Mouse (Mus musculus) heart, embryonic 13.5 days (tissue): ENCODE data around the gene Lrrc59. TPM values are rescaled to one million over a fixed set of nuclear protein-coding genes. Genes with fewer than 3 reads are reported as not detected.

Experiments used
- ATAC-seq: fragments of 200-750 bp; cut with Nextera tagmentation; 2 replicates; pipeline ENCODE4 v1.8.0; 2017; ENCODE audit warnings: moderate TSS enrichment; ENCODE audit not compliant: insufficient number of reproducible peaks, low FRiP score, low TSS enrichment; ENCODE audit errors: extremely low read depth
- H3K27ac ChIP-seq: fragments of 300-500 bp; sonication (generic); replicated peaks from 2 replicates; pipeline ENCODE4 v1.5.1; 2015; ENCODE audit warnings: moderate library complexity, mild to moderate bottlenecking, inconsistent platforms
- H3K27me3 ChIP-seq: fragments of 300-500 bp; sonication (generic); replicated peaks from 2 replicates; pipeline ENCODE4 v1.6.1; 2015; ENCODE audit warnings: mild to moderate bottlenecking, inconsistent platforms
- H3K36me3 ChIP-seq: fragments of 300-500 bp; sonication (generic); 2 replicates; pipeline ENCODE4 v1.6.1; 2015; ENCODE audit warnings: mild to moderate bottlenecking, inconsistent platforms
- H3K4me1 ChIP-seq: fragments of 300-500 bp; sonication (generic); 2 replicates; pipeline ENCODE4 v1.6.1; 2015; ENCODE audit warnings: inconsistent platforms
- H3K4me2 ChIP-seq: fragments of 300-500 bp; sonication (generic); 2 replicates; pipeline ENCODE4 v1.6.1; 2015; ENCODE audit warnings: inconsistent platforms, mild to moderate bottlenecking, moderate library complexity
- H3K4me3 ChIP-seq: fragments of 300-500 bp; sonication (generic); 2 replicates; pipeline ENCODE4 v1.5.1; 2015; ENCODE audit warnings: moderate library complexity, mild to moderate bottlenecking, inconsistent platforms
- H3K9ac ChIP-seq: fragments of 300-500 bp; sonication (generic); 2 replicates; pipeline ENCODE4 v1.6.1; 2015; ENCODE audit warnings: inconsistent platforms, mild to moderate bottlenecking, moderate library complexity
- H3K9me3 ChIP-seq: fragments of 300-500 bp; sonication (generic); 2 replicates; pipeline ENCODE4 v1.6.1; 2016; ENCODE audit warnings: inconsistent platforms
- WGBS: fragments of 180-500 bp; shearing (Covaris S2); methylation state at CpG from one replicate; pipeline ENCODE4 v1.1.7; 2015; ENCODE audit warnings: mixed read lengths; 5-methylcytosine and 5-hydroxymethylcytosine counted together
- polyA plus RNA-seq: library from polyadenylated mRNA; unstranded; fragments of >200 nt; fragmentation: Nextera tagmentation; extraction: Ambion mirVana; gene quantifications from 2 replicates; pipeline ENCODE4 v1.2.1, GENCODE M21; 2015

Gene Lrrc59
- 143 and 147 TPM in 2 replicates for polyA plus RNA-seq

GRCm38 (mm10) chr11:94629199-94629883, at the start of gene Lrrc59:
TSS of gene Lrrc59 (plus strand) at chr11:94629767.
- Histone ChIP-seq H3K4me2 (peak within 1 kb of the TSS; percentile 91), H3K36me3 (peaks cover 27% of the 10 kb centered on the region), H3K4me1 (peaks cover 13% of the 10 kb centered on the region), H3K27ac (peak within 1 kb of the TSS; percentile 58), H3K4me3 (peak within 1 kb of the TSS; percentile 73), H3K9ac (peak within 1 kb of the TSS; percentile 88), H3K27me3 (no peaks in the 10 kb centered on the region), H3K9me3 (no peaks in the 10 kb centered on the region)
- 3% methylated on average over 40 of the region's 41 CpGs for WGBS
- ATAC-seq = peak; percentile 99

DNA sequence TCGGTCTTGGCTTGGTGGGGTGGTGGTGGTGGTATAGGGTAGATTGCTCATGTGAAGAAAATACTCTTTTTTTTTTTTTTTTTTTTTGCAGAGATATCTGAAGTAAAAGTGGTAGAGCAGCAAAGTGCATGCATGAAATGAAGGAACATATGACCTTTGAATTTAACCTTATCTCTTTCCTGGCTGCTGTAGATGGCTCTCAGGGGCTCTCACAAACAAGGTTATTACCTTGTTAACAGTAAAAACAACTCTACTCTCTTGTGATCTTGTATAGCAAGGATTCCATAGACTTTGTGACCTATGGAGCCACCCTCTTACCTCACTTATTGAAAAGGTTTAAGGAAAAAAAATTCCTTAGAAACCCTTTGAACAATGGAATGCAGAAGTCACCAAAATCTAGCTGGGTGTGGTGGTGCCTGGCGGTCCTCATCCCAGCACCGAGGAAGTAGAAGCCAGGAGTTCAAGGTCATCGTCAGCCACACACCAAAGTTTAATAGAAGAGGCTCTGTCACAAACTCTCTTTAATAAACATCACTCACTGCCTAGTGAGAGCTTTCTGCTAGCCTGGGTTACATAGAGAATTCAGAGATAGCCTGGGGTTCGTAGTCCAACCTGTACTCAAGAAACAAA, 49.3 kb upstream of the Lrrc59 start:
- no peak for ATAC-seq
- WGBS = 83% methylated on average over 5 of the region's 5 CpGs

GRCm38 (mm10) chr11:94585091-94585490, 44.5 kb upstream of the Lrrc59 start:
- H3K4me1 ChIP-seq = no peaks in the 10 kb centered on the region
- ATAC-seq = no peak
- H3K4me3 ChIP-seq = no peak overlapping the region

More for the DNA sequence above, 49.3 kb upstream of the Lrrc59 start:
- Histone ChIP-seq H3K36me3 (no peaks in the 10 kb centered on the region), H3K27ac (no peak overlapping the region), H3K4me2 (no peak overlapping the region), H3K9ac (no peak overlapping the region), H3K9me3 (no peaks in the 10 kb centered on the region), H3K4me1 (0 out of 2 replicates have a peak, but pooled peaks cover 3% of the 10 kb centered on the region), H3K4me3 (no peak overlapping the region), H3K27me3 (no peaks in the 10 kb centered on the region)

GRCm38 (mm10) chr11:94587511-94587910, 42.1 kb upstream of the Lrrc59 start:
- Histone ChIP-seq H3K36me3 (no peaks in the 10 kb centered on the region), H3K4me3 (no peak overlapping the region), H3K9me3 (no peaks in the 10 kb centered on the region), H3K4me1 (peaks cover 14% of the 10 kb centered on the region), H3K9ac (no peak overlapping the region), H3K4me2 (no peak overlapping the region), H3K27ac (no peak overlapping the region), H3K27me3 (no peaks in the 10 kb centered on the region)
- ATAC-seq = no peak
- 81% methylated on average over 6 of the region's 6 CpGs for WGBS

More at GRCm38 (mm10) chr11:94585091-94585490, 44.5 kb upstream of the Lrrc59 start:
- no peaks in the 10 kb centered on the region for H3K9me3 ChIP-seq
- no peaks in the 10 kb centered on the region for H3K27me3 ChIP-seq
- H3K36me3 ChIP-seq = no peaks in the 10 kb centered on the region
- H3K27ac ChIP-seq = no peak overlapping the region
- no peak overlapping the region for H3K9ac ChIP-seq
- 84% methylated on average over 9 of the region's 9 CpGs for WGBS
- no peak overlapping the region for H3K4me2 ChIP-seq

- 69% methylated on average over 7 of the region's 7 CpGs for WGBS
- Histone ChIP-seq H3K9ac (no peak overlapping the region), H3K36me3 (no peaks in the 10 kb centered on the region), H3K27ac (no peak overlapping the region), H3K4me1 (peaks cover 11% of the 10 kb centered on the region), H3K9me3 (no peaks in the 10 kb centered on the region), H3K4me2 (no peak overlapping the region), H3K4me3 (no peak overlapping the region), H3K27me3 (no peaks in the 10 kb centered on the region)
- no peak for ATAC-seq
Observed at GRCm38 (mm10) chr11:94596311-94596852, 33.2 kb upstream of the Lrrc59 start.

GRCm38 (mm10) chr11:94597319-94597718, 32.2 kb upstream of the Lrrc59 start:
- H3K27ac ChIP-seq = no peak overlapping the region
- no peak overlapping the region for H3K9ac ChIP-seq
- no peaks in the 10 kb centered on the region for H3K9me3 ChIP-seq
- 64% methylated on average over 4 of the region's 4 CpGs for WGBS
- H3K27me3 ChIP-seq = no peaks in the 10 kb centered on the region
- ATAC-seq = no peak
- H3K4me1 ChIP-seq = peaks cover 10% of the 10 kb centered on the region
- H3K4me3 ChIP-seq = no peak overlapping the region
- no peaks in the 10 kb centered on the region for H3K36me3 ChIP-seq
- no peak overlapping the region for H3K4me2 ChIP-seq

- Histone ChIP-seq H3K9me3 (no peaks in the 10 kb centered on the region), H3K27ac (no peak overlapping the region), H3K27me3 (no peaks in the 10 kb centered on the region), H3K4me1 (peaks cover 11% of the 10 kb centered on the region), H3K4me2 (no peak overlapping the region), H3K4me3 (no peak overlapping the region), H3K9ac (no peak overlapping the region), H3K36me3 (no peaks in the 10 kb centered on the region)
- no peak for ATAC-seq
- 71% methylated on average over 6 of the region's 6 CpGs for WGBS
Observed at GRCm38 (mm10) chr11:94598437-94599120, 31.0 kb upstream of the Lrrc59 start.

DNA sequence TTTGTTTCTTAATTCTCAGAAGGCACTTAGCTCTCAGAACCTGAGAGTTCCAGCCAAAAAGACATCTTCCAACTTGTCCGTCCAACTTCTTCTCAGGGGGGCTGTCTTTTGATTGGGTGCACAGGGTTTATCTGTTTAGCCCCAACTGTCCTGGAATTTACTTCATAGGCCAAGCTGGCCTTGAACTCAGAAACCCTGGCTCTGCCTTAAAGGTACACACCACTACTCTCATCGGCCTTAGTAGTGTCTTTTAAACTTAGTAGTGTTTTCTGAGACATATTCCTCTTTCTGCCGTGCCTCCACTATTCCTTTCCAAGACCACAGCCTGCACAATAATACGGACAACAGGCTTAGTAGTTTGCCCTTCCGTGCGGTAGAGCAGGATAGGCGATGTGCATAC, 29.1 kb upstream of the Lrrc59 start:
- no peaks in the 10 kb centered on the region for H3K27me3 ChIP-seq
- no peak overlapping the region for H3K4me2 ChIP-seq
- WGBS = 91% methylated on average over 7 of the region's 7 CpGs
- no peaks in the 10 kb centered on the region for H3K36me3 ChIP-seq
- no peak for ATAC-seq
- no peak overlapping the region for H3K27ac ChIP-seq
- no peak overlapping the region for H3K4me3 ChIP-seq
- H3K9ac ChIP-seq = no peak overlapping the region
- no peaks in the 10 kb centered on the region for H3K9me3 ChIP-seq
- H3K4me1 ChIP-seq = peaks cover 11% of the 10 kb centered on the region

DNA sequence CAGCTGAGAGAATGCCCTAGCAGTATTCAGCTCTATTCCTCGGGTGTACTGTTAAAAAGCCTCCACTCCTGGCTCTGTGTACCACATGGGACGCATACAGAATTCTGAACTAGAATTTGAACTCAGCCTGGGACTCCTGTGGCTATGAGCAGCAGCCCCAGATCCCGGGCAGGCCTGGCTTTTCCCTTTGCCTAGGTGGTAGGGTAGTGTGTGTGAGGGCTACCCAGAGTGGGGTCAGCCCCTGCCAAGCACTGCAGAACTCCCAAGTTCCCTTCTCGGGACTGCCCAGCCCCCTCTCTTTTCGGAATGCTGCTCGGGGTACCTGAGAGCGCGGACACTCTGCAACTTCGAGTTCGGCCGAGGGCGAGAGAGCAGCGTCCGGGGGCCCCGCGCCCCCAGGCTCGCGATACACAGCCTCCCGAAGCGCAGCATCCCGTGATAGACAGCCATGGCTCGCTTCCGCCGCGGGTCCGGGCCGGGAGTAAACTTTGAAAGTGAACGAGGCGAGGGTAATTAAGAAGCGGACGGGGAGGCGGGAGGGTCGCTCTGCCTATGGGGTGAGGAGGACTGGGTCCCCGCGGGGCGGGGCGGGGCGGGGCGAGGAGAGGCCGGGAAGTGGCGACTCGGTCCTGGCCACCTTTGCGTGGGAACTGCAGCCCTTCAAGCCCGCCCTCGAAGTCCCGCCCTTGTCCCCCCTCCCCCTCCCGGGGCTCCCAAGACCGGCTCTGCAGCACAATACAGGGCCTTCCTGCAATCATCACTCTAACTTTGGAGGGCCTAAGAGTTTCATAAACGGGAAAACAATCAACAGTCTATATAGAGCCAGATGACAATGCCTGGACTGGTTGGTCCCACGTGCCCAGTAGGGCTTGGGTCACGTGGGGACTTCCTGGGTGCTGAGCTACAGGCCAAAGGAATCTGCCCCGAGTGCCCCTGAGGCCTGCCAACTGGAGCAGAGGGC, 28.0 kb upstream of the Lrrc59 start, which contains the start of gene Acsf2:
TSS of gene Acsf2 (minus strand) at position 551 of the 961 bp plus-strand sequence.
- WGBS = 2% methylated on average over 52 of the region's 52 CpGs
- Histone ChIP-seq H3K27ac (peak within 1 kb of the TSS; percentile 12; the same call in 1 of the 2 replicates), H3K27me3 (no peaks in the 10 kb centered on the region), H3K9ac (peak within 1 kb of the TSS; percentile 83), H3K36me3 (no peaks in the 10 kb centered on the region), H3K4me1 (peaks cover 11% of the 10 kb centered on the region), H3K4me2 (peak within 1 kb of the TSS; percentile 78), H3K9me3 (no peaks in the 10 kb centered on the region), H3K4me3 (peak within 1 kb of the TSS; percentile 68)
- ATAC-seq = peak; percentile 62; the same call in 1 of the 2 replicates

- Histone ChIP-seq H3K27me3 (no peaks in the 10 kb centered on the region), H3K9me3 (no peaks in the 10 kb centered on the region), H3K9ac (peak overlapping the region; percentile 83), H3K4me1 (peaks cover 11% of the 10 kb centered on the region), H3K36me3 (no peaks in the 10 kb centered on the region), H3K4me3 (peak overlapping the region; percentile 68), H3K4me2 (peak overlapping the region; percentile 78), H3K27ac (no peak overlapping the region)
- WGBS = 64% methylated on average over 11 of the region's 11 CpGs
- no peak for ATAC-seq
Observed at GRCm38 (mm10) chr11:94602356-94602955, 27.1 kb upstream of the Lrrc59 start.
